In genomic region chr1:64275865-64276264, GRCm38 (mm10) we compare ENCODE assay signal across 22 mouse cellular contexts.
DNase-seq lines count a peak whose midpoint lies in the region; ATAC-seq and TF ChIP-seq lines count a peak whose summit lies in the region.
"Had no signal": no experiment of that assay in that cellular context is flagged by ENCODE, and none has a peak within 500 bp of the region (broad histone marks: within the 10 kb centered on the region; RNA-seq: fewer than 3 reads in every experiment).

No protein-coding gene starts in this region.

- TF ChIP-seq CTCF in intestine, postnatal 0 days (IDR thresholded peaks at IDR 0.05; ENCODE audit: low read depth), result no peak
- TF ChIP-seq CTCF in small intestine, adult 2 months (IDR thresholded peaks at IDR 0.05; ENCODE audit: extremely low read depth, insufficient read length, insufficient replicate concordance, low read depth, low read length), result no peak

- no peak overlapping the region for H3K4me2 ChIP-seq in intestine, embryonic 15.5 days (replicated peaks)
- no peak overlapping the region for H3K4me2 ChIP-seq in intestine, embryonic 16.5 days (ENCODE audit: low read depth, low read length)
- H3K4me2 ChIP-seq in intestine, postnatal 0 days (replicated peaks; ENCODE audit: low read depth), result no peak overlapping the region
- H3K4me2 ChIP-seq in midbrain, embryonic 15.5 days, result no peak overlapping the region

- peak; percentile 63 for ATAC-seq in intestine, embryonic 15.5 days
- peak; percentile 68; the same call in 1 of the 2 replicates for ATAC-seq in intestine, embryonic 16.5 days
- peak; percentile 31; the same call in 1 of the 2 replicates for ATAC-seq in intestine, postnatal 0 days
- no peak for ATAC-seq in midbrain, embryonic 15.5 days (replicated peaks)
- ATAC-seq: activated CD4-positive, CD25-positive, alpha-beta regulatory T cell, adult 4 months; CD4-positive, CD25-positive, alpha-beta regulatory T cell, adult 4 months; Patski had no signal

- no peaks in the 10 kb centered on the region for H3K4me1 ChIP-seq in intestine, embryonic 15.5 days (replicated peaks)
- peaks cover 2% of the 10 kb centered on the region; the same call in 1 of the 2 replicates for H3K4me1 ChIP-seq in intestine, embryonic 16.5 days (ENCODE audit: control insufficient read depth, insufficient read depth, low read length)
- H3K4me1 ChIP-seq in intestine, postnatal 0 days (replicated peaks; ENCODE audit: control insufficient read depth, insufficient read depth, low read length), result no peaks in the 10 kb centered on the region
- peaks cover 4% of the 10 kb centered on the region; the same call in 1 of the 2 replicates for H3K4me1 ChIP-seq in small intestine, adult 2 months (ENCODE audit: control insufficient read depth, insufficient read depth, insufficient read length, low read length)
- H3K4me1 ChIP-seq in midbrain, embryonic 15.5 days, result no peaks in the 10 kb centered on the region

- no peak overlapping the region for H3K27ac ChIP-seq in intestine, embryonic 15.5 days
- no peak overlapping the region for H3K27ac ChIP-seq in intestine, embryonic 16.5 days (ENCODE audit: low read length)
- H3K27ac ChIP-seq in intestine, postnatal 0 days (ENCODE audit: low read depth, low read length), result no peak overlapping the region
- peak overlapping the region; percentile 61; the same call in 1 of the 2 replicates for H3K27ac ChIP-seq in small intestine, adult 2 months (ENCODE audit: insufficient read depth, low read depth, low read length)
- H3K27ac ChIP-seq in midbrain, embryonic 15.5 days, result no peak overlapping the region

- no peaks in the 10 kb centered on the region for H3K27me3 ChIP-seq in intestine, embryonic 15.5 days (replicated peaks)
- no peaks in the 10 kb centered on the region for H3K27me3 ChIP-seq in intestine, embryonic 16.5 days (replicated peaks; ENCODE audit: control insufficient read depth, insufficient read depth, low read length)
- H3K27me3 ChIP-seq in intestine, postnatal 0 days (replicated peaks; ENCODE audit: control insufficient read depth, insufficient read depth, low read length), result no peaks in the 10 kb centered on the region
- no peaks in the 10 kb centered on the region for H3K27me3 ChIP-seq in small intestine, adult 2 months (ENCODE audit: control insufficient read depth, insufficient read depth, low read length)
- H3K27me3 ChIP-seq in midbrain, embryonic 15.5 days (replicated peaks), result no peaks in the 10 kb centered on the region
- H3K27me3 ChIP-seq: CH12.LX, Patski had no signal

- DNase-seq in testis, postnatal 14 days (ENCODE audit: low spot score), result no peak
- DNase-seq in ovary, postnatal 10 days (ENCODE audit: low spot score), result no peak
- no peak for DNase-seq in lung, postnatal 4 days
- DNase-seq: adrenal gland, adult 2 months; adrenal gland, adult 8-10 months; adrenal gland, postnatal 10 days; adrenal gland, postnatal 14 days; adrenal gland, postnatal 25 days; adrenal gland, postnatal 36 days; B cell, adult 2 months; cerebellum, adult 11 months; cerebellum, adult 11-12 months had no signal

- no peak overlapping the region for H3K9ac ChIP-seq in intestine, embryonic 15.5 days
- no peak overlapping the region for H3K9ac ChIP-seq in intestine, embryonic 16.5 days (ENCODE audit: low read depth, low read length)
- H3K9ac ChIP-seq in intestine, postnatal 0 days (ENCODE audit: low read depth, low read length), result no peak overlapping the region
- H3K9ac ChIP-seq in midbrain, embryonic 15.5 days, result no peak overlapping the region

- H3K9me3 ChIP-seq in intestine, embryonic 15.5 days, result no peaks in the 10 kb centered on the region
- H3K9me3 ChIP-seq in intestine, embryonic 16.5 days (ENCODE audit: control insufficient read depth, low read length), result no peaks in the 10 kb centered on the region
- no peaks in the 10 kb centered on the region for H3K9me3 ChIP-seq in intestine, postnatal 0 days (ENCODE audit: control insufficient read depth)
- no peaks in the 10 kb centered on the region for H3K9me3 ChIP-seq in midbrain, embryonic 15.5 days
- H3K9me3 ChIP-seq: G1E had no signal

- TF ChIP-seq POLR2A in small intestine, adult 2 months (IDR thresholded peaks at IDR 0.05; ENCODE audit: low read depth, low read length), result no peak

- H3K4me3 ChIP-seq in intestine, embryonic 15.5 days (replicated peaks), result no peak overlapping the region
- H3K4me3 ChIP-seq in intestine, embryonic 16.5 days (ENCODE audit: low read length), result no peak overlapping the region
- no peak overlapping the region for H3K4me3 ChIP-seq in intestine, postnatal 0 days (ENCODE audit: low read depth, low read length)
- no peak overlapping the region for H3K4me3 ChIP-seq in small intestine, adult 2 months (ENCODE audit: low read depth, low read length)
- no peak overlapping the region for H3K4me3 ChIP-seq in midbrain, embryonic 15.5 days

- no peaks in the 10 kb centered on the region for H3K36me3 ChIP-seq in intestine, embryonic 15.5 days
- no peaks in the 10 kb centered on the region for H3K36me3 ChIP-seq in intestine, embryonic 16.5 days (ENCODE audit: control insufficient read depth, insufficient read depth, low read length)
- H3K36me3 ChIP-seq in intestine, postnatal 0 days (ENCODE audit: control insufficient read depth, insufficient read depth), result no peaks in the 10 kb centered on the region
- H3K36me3 ChIP-seq in small intestine, adult 2 months (ENCODE audit: control insufficient read depth, insufficient read depth, low read length), result no peaks in the 10 kb centered on the region
- no peaks in the 10 kb centered on the region for H3K36me3 ChIP-seq in midbrain, embryonic 15.5 days (replicated peaks)
- H3K36me3 ChIP-seq: G1E had no signal
